Mouse (Mus musculus) hindbrain, embryonic 14.5 days (tissue): ENCODE results near the gene Zfp423. TPM values are rescaled to one million over a fixed set of nuclear protein-coding genes. Genes with fewer than 3 reads are reported as not detected.
A peak's percentile ranks its signal among the peaks of the same experiment; 100 is the strongest.
"Not testable (repeated sequence)": the region's sequence is repeated elsewhere in the genome, so short reads cannot be mapped to it uniquely, and the experiment has no call there.

Source experiments
- ATAC-seq: fragments of 200-750 bp; cut with Nextera tagmentation; 2 replicates; pipeline ENCODE4 v1.8.0; 2017; ENCODE audit warnings: moderate number of reproducible peaks, mild to moderate bottlenecking, moderate TSS enrichment, moderate library complexity; ENCODE audit not compliant: low FRiP score
- DNase-seq: peaks from one replicate; pipeline ENCODE4 v3.0.0-alpha.2; 2015; ENCODE audit warnings: low spot score
- H3K27ac ChIP-seq: fragments of 300-500 bp; sonication (generic); 2 replicates; pipeline ENCODE4 v1.5.1; 2014; ENCODE audit warnings: mild to moderate bottlenecking, moderate library complexity
- H3K27me3 ChIP-seq: fragments of 300-500 bp; sonication (generic); 2 replicates; pipeline ENCODE4 v1.6.1; 2014; ENCODE audit warnings: mild to moderate bottlenecking, low read length, mixed read lengths; ENCODE audit not compliant: control insufficient read depth, insufficient read depth
- H3K36me3 ChIP-seq: fragments of 300-500 bp; sonication (generic); replicated peaks from 2 replicates; pipeline ENCODE4 v1.6.1; 2014; ENCODE audit not compliant: control insufficient read depth, insufficient read depth
- H3K4me1 ChIP-seq: fragments of 300-500 bp; sonication (generic); replicated peaks from 2 replicates; pipeline ENCODE4 v1.6.1; 2014; ENCODE audit warnings: antibody characterized with exemption, low read length, mixed read lengths; ENCODE audit not compliant: control insufficient read depth, insufficient read depth
- H3K4me2 ChIP-seq: fragments of 300-500 bp; sonication (generic); replicated peaks from 2 replicates; pipeline ENCODE4 v1.6.1; 2014; ENCODE audit warnings: mild to moderate bottlenecking, moderate library complexity
- H3K4me3 ChIP-seq: fragments of 300-500 bp; sonication (generic); replicated peaks from 2 replicates; pipeline ENCODE4 v1.5.1; 2014; ENCODE audit warnings: mild to moderate bottlenecking, low read length
- H3K9ac ChIP-seq: fragments of 300-500 bp; sonication (generic); 2 replicates; pipeline ENCODE4 v1.6.1; 2014
- H3K9me3 ChIP-seq: fragments of 300-500 bp; sonication (generic); 2 replicates; pipeline ENCODE4 v1.6.1; 2016; ENCODE audit warnings: low read length; ENCODE audit not compliant: control insufficient read depth
- WGBS: fragments of 180-500 bp; shearing (Covaris S2); extraction: QIAGEN DNeasy Blood & Tissue Kit; methylation state at CpG from one replicate; pipeline ENCODE4 v1.1.7; 2014; 5-methylcytosine and 5-hydroxymethylcytosine counted together
- polyA plus RNA-seq: library from polyadenylated mRNA; unstranded; fragments of >200 nt; fragmentation: Nextera tagmentation; extraction: Ambion mirVana; gene quantifications from 2 replicates; pipeline ENCODE4 v1.2.1, GENCODE M21; 2014

Gene Zfp423
- polyA plus RNA-seq, 1 experiment from 2014 or later = 42.3 TPM

- no peaks in the 10 kb centered on the region for H3K27me3 ChIP-seq
- no peak overlapping the region for H3K4me2 ChIP-seq
- H3K36me3 ChIP-seq = 0 out of 2 replicates have a peak, but pooled peaks cover 3% of the 10 kb centered on the region
- 87% methylated on average over 8 of the region's 8 CpGs for WGBS
- H3K4me3 ChIP-seq = no peak overlapping the region
- ATAC-seq (no peak), DNase-seq (no peak)
- H3K27ac ChIP-seq = no peak overlapping the region
- H3K9me3 ChIP-seq = no peaks in the 10 kb centered on the region
- no peak overlapping the region for H3K9ac ChIP-seq
- H3K4me1 ChIP-seq = peaks cover 26% of the 10 kb centered on the region
Measured at GRCm38 (mm10) chr8:87863128-87863527, 96.3 kb downstream of the Zfp423 start.

- no peak for ATAC-seq
- peaks cover 26% of the 10 kb centered on the region for H3K4me1 ChIP-seq
- no peak overlapping the region for H3K9ac ChIP-seq
- no peak for DNase-seq
- H3K4me3 ChIP-seq = no peak overlapping the region
- H3K4me2 ChIP-seq = no peak overlapping the region
- H3K27ac ChIP-seq = 0 out of 2 replicates have a peak overlapping the region, but pooled peaks have one; percentile 10
- WGBS = 42% methylated on average over 5 of the region's 5 CpGs
- no peaks in the 10 kb centered on the region for H3K9me3 ChIP-seq
- H3K36me3 ChIP-seq = peaks cover 4% of the 10 kb centered on the region; the same call in 1 of the 2 replicates
- no peaks in the 10 kb centered on the region for H3K27me3 ChIP-seq
Measured at GRCm38 (mm10) chr8:87861718-87862117, 97.7 kb downstream of the Zfp423 start.

GRCm38 (mm10) chr8:87860905-87861304, 98.5 kb downstream of the Zfp423 start:
- ATAC-seq = no peak
- Histone ChIP-seq H3K36me3 (peaks cover 4% of the 10 kb centered on the region; the same call in 1 of the 2 replicates), H3K27ac (peak overlapping the region; percentile 64), H3K9ac (0 out of 2 replicates have a peak overlapping the region, but pooled peaks have one; percentile 13), H3K4me2 (peak overlapping the region; percentile 21), H3K9me3 (no peaks in the 10 kb centered on the region), H3K27me3 (no peaks in the 10 kb centered on the region), H3K4me3 (no peak overlapping the region), H3K4me1 (peaks cover 26% of the 10 kb centered on the region)
- WGBS = 51% methylated on average over 6 of the region's 6 CpGs
- DNase-seq = no peak

- 85% methylated on average over 3 of the region's 3 CpGs for WGBS
- Histone ChIP-seq H3K4me2 (no peak overlapping the region), H3K9me3 (no peaks in the 10 kb centered on the region), H3K9ac (no peak overlapping the region), H3K27ac (no peak overlapping the region), H3K4me1 (no peaks in the 10 kb centered on the region), H3K4me3 (no peak overlapping the region), H3K27me3 (no peaks in the 10 kb centered on the region), H3K36me3 (no peaks in the 10 kb centered on the region; the same call in 1 of the 2 replicates)
- no peak for ATAC-seq
- no peak for DNase-seq
Measured at GRCm38 (mm10) chr8:87851871-87852270, 107.5 kb downstream of the Zfp423 start.

GRCm38 (mm10) chr8:87851380-87851779, 108.0 kb downstream of the Zfp423 start:
- Histone ChIP-seq H3K36me3 (no peaks in the 10 kb centered on the region), H3K4me2 (no peak overlapping the region), H3K27ac (no peak overlapping the region; the same call in 1 of the 2 replicates), H3K9ac (no peak overlapping the region), H3K4me3 (no peak overlapping the region), H3K4me1 (no peaks in the 10 kb centered on the region), H3K27me3 (no peaks in the 10 kb centered on the region), H3K9me3 (no peaks in the 10 kb centered on the region)
- WGBS = 87% methylated on average over 5 of the region's 5 CpGs
- ATAC-seq (no peak), DNase-seq (no peak)

GRCm38 (mm10) chr8:87848836-87849235, 110.6 kb downstream of the Zfp423 start:
- Histone ChIP-seq H3K9me3 (no peaks in the 10 kb centered on the region), H3K4me2 (no peak overlapping the region), H3K9ac (no peak overlapping the region), H3K36me3 (0 out of 2 replicates have a peak, but pooled peaks cover 4% of the 10 kb centered on the region), H3K4me3 (no peak overlapping the region), H3K27ac (no peak overlapping the region), H3K27me3 (no peaks in the 10 kb centered on the region), H3K4me1 (no peaks in the 10 kb centered on the region)
- 91% methylated on average over 5 of the region's 5 CpGs for WGBS
- DNase-seq (no peak), ATAC-seq (no peak)

- H3K9me3 ChIP-seq = no peaks in the 10 kb centered on the region
- no peak overlapping the region for H3K4me2 ChIP-seq
- H3K27me3 ChIP-seq = no peaks in the 10 kb centered on the region
- no peak overlapping the region for H3K27ac ChIP-seq
- no peak overlapping the region for H3K9ac ChIP-seq
- 0 out of 2 replicates have a peak, but pooled peaks cover 4% of the 10 kb centered on the region for H3K36me3 ChIP-seq
- WGBS = 72% methylated on average over 6 of the region's 6 CpGs
- H3K4me3 ChIP-seq = no peak overlapping the region
- no peaks in the 10 kb centered on the region for H3K4me1 ChIP-seq
- ATAC-seq (no peak), DNase-seq (no peak)
Measured at GRCm38 (mm10) chr8:87847796-87848195, 111.6 kb downstream of the Zfp423 start.

- DNase-seq, ATAC-seq, H3K4me3 ChIP-seq, H3K4me2 ChIP-seq, H3K27ac ChIP-seq, H3K9ac ChIP-seq, H3K9me3 ChIP-seq, H3K27me3 ChIP-seq, H3K36me3 ChIP-seq: not testable (repeated sequence)
- H3K4me1 ChIP-seq = peaks cover 15% of the 10 kb centered on the region
- 81% methylated on average over 11 of the region's 11 CpGs for WGBS
Measured at GRCm38 (mm10) chr8:87842096-87842495, 117.3 kb downstream of the Zfp423 start.

- peaks cover 64% of the 10 kb centered on the region for H3K4me1 ChIP-seq
- 9% methylated on average over 6 of the region's 6 CpGs for WGBS
- peak overlapping the region; percentile 71 for H3K27ac ChIP-seq
- H3K4me2 ChIP-seq = peak overlapping the region; percentile 36
- peak overlapping the region; percentile 6 for H3K9ac ChIP-seq
- no peaks in the 10 kb centered on the region for H3K36me3 ChIP-seq
- no peak overlapping the region for H3K4me3 ChIP-seq
- H3K9me3 ChIP-seq = no peaks in the 10 kb centered on the region
- H3K27me3 ChIP-seq = no peaks in the 10 kb centered on the region
- DNase-seq = no peak
- ATAC-seq = no peak; the same call in 1 of the 2 replicates
Measured at GRCm38 (mm10) chr8:87837266-87837665, 122.1 kb downstream of the Zfp423 start.

- 6% methylated on average over 16 of the region's 16 CpGs for WGBS
Measured at GRCm38 (mm10) chr8:87836866-87837265, 122.5 kb downstream of the Zfp423 start.

More at GRCm38 (mm10) chr8:87836866-87837265, 122.5 kb downstream of the Zfp423 start:
- peaks cover 68% of the 10 kb centered on the region for H3K4me1 ChIP-seq
- H3K9me3 ChIP-seq = no peaks in the 10 kb centered on the region
- H3K9ac ChIP-seq = peak overlapping the region; percentile 6
- no peak overlapping the region for H3K4me3 ChIP-seq
- H3K27me3 ChIP-seq = no peaks in the 10 kb centered on the region
- ATAC-seq (peak; percentile 83), DNase-seq (peak; percentile 78)
- peak overlapping the region; percentile 36 for H3K4me2 ChIP-seq
- peak overlapping the region; percentile 71 for H3K27ac ChIP-seq
- H3K36me3 ChIP-seq = no peaks in the 10 kb centered on the region
